Mouse (Mus musculus): ENCODE results near the gene Lrrfip2.

The Lrrfip2 gene

GRCm38 (mm10) chr9:111117126-111117642, at the start of gene Lrrfip2:
Lrrfip2 (plus strand) TSS chr9:111117592.
- in situ Hi-C loops (cut with MboI, MseI), result no loop called here

GRCm38 (mm10) chr9:111070546-111070961, 46.8 kb upstream of the Lrrfip2 start:
- in situ Hi-C loops (cut with MboI, MseI), result no loop called here

- in situ Hi-C loops (cut with MboI, MseI), result no loop called here
Measured at GRCm38 (mm10) chr9:111072175-111072574, 45.2 kb upstream of the Lrrfip2 start.

- in situ Hi-C loops (cut with MboI, MseI), result no loop called here
Measured at GRCm38 (mm10) chr9:111072971-111073370, 44.4 kb upstream of the Lrrfip2 start.

GRCm38 (mm10) chr9:111077745-111078144, 39.6 kb upstream of the Lrrfip2 start:
- in situ Hi-C loops (cut with MboI, MseI), result loop anchor here (5.0 kb wide), 1 partner anchor 75 kb away; no protein-coding TSS in a partner anchor

- in situ Hi-C loops (cut with MboI, MseI), result loop anchor here (10.0 kb wide), 1 partner anchor 674 kb away; no protein-coding TSS in a partner anchor
Measured at GRCm38 (mm10) chr9:111080801-111081200, 36.6 kb upstream of the Lrrfip2 start.

GRCm38 (mm10) chr9:111081765-111082164, 35.6 kb upstream of the Lrrfip2 start:
- in situ Hi-C loops (cut with MboI, MseI), result loop anchor here (10.0 kb wide), 1 partner anchor 673 kb away; no protein-coding TSS in a partner anchor

GRCm38 (mm10) chr9:111085329-111085728, 32.1 kb upstream of the Lrrfip2 start:
- in situ Hi-C loops (cut with MboI, MseI), result loop anchor here (10.0 kb wide), 1 partner anchor 669 kb away; no protein-coding TSS in a partner anchor

- in situ Hi-C loops (cut with MboI, MseI), result loop anchor here (10.0 kb wide), 1 partner anchor 669 kb away; no protein-coding TSS in a partner anchor
Measured at GRCm38 (mm10) chr9:111086137-111086536, 31.3 kb upstream of the Lrrfip2 start.

- in situ Hi-C loops (cut with MboI, MseI), result loop anchor here (10.0 kb wide), 1 partner anchor 668 kb away; no protein-coding TSS in a partner anchor
Measured at GRCm38 (mm10) chr9:111086995-111087606, 30.3 kb upstream of the Lrrfip2 start.

GRCm38 (mm10) chr9:111087960-111088359, 29.4 kb upstream of the Lrrfip2 start:
- in situ Hi-C loops (cut with MboI, MseI), result loop anchor here (10.0 kb wide), 1 partner anchor 667 kb away; no protein-coding TSS in a partner anchor

GRCm38 (mm10) chr9:111088886-111089285, 28.5 kb upstream of the Lrrfip2 start:
- in situ Hi-C loops (cut with MboI, MseI), result loop anchor here (10.0 kb wide), 1 partner anchor 666 kb away; no protein-coding TSS in a partner anchor

GRCm38 (mm10) chr9:111092657-111093056, 24.7 kb upstream of the Lrrfip2 start:
- in situ Hi-C loops (cut with MboI, MseI), result no loop called here

GRCm38 (mm10) chr9:111093094-111093493, 24.3 kb upstream of the Lrrfip2 start:
- in situ Hi-C loops (cut with MboI, MseI), result no loop called here

- in situ Hi-C loops (cut with MboI, MseI), result no loop called here
Measured at GRCm38 (mm10) chr9:111094626-111095025, 22.8 kb upstream of the Lrrfip2 start.

GRCm38 (mm10) chr9:111095710-111096109, 21.7 kb upstream of the Lrrfip2 start:
- in situ Hi-C loops (cut with MboI, MseI), result no loop called here

- in situ Hi-C loops (cut with MboI, MseI), result no loop called here
Measured at GRCm38 (mm10) chr9:111096419-111097326, 20.7 kb upstream of the Lrrfip2 start.

- in situ Hi-C loops (cut with MboI, MseI), result no loop called here
Measured at GRCm38 (mm10) chr9:111097543-111097942, 19.8 kb upstream of the Lrrfip2 start.

GRCm38 (mm10) chr9:111100406-111100805, 17.0 kb upstream of the Lrrfip2 start:
- in situ Hi-C loops (cut with MboI, MseI), result no loop called here

- in situ Hi-C loops (cut with MboI, MseI), result no loop called here
Measured at GRCm38 (mm10) chr9:111103293-111103692, 14.1 kb upstream of the Lrrfip2 start.

GRCm38 (mm10) chr9:111103893-111104292, 13.5 kb upstream of the Lrrfip2 start:
- in situ Hi-C loops (cut with MboI, MseI), result no loop called here

GRCm38 (mm10) chr9:111107863-111108262, 9.5 kb upstream of the Lrrfip2 start:
- in situ Hi-C loops (cut with MboI, MseI), result no loop called here

All from T-helper 1 cell (primary cell).